Mouse (Mus musculus) adrenal gland (tissue): ENCODE measurements around the gene Cadps.

Experiments
- intact Hi-C: fragments of 180-260 bp; cut with DNase I; formaldehyde crosslinking; loops from one replicate; pipeline ENCODE4 v1.15.1; 2025

Gene Cadps

DNA sequence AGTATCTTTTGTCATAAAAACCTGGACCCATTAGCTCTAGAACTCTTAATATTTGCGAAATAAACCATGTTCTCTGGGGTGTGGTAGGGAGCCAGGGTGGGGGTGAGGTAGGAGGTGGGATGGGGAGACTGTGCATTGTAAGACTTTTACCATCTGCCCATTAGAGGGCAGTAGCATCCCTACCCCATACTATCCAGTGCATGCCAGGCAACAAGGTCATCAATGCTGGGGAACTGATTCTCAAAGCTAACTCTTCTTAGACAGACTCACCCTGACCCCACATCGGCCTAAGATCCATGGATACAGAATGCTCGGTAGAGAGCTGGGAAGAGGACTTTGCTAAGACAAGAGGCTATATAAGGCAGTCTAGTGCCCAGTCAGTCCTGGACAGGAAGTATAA lies 425.3 kb downstream of the Cadps start:
- intact Hi-C loops, result loop anchor here (2.0 kb wide), 1 partner anchor 133 kb away; no protein-coding TSS in a partner anchor

DNA sequence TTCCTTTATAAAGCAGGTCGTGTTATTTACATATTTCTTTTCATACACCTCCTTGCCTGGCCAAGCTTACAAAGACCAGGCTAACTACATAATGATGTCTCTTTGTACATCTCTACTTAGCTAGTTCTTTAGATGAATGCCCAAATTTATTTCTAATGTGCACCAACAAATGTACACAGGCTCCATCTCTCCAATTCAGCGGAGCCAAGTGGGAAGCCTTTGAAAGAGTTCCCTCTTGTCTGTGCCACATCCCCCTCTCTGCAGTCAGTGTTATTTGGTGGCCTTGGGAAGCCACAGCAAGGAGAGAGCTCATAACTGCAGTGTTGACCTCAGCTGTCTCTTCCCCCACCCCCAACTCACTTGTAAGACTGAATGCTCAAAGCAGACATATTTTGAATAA lies 428.6 kb downstream of the Cadps start:
- intact Hi-C loops, result no loop called here

DNA sequence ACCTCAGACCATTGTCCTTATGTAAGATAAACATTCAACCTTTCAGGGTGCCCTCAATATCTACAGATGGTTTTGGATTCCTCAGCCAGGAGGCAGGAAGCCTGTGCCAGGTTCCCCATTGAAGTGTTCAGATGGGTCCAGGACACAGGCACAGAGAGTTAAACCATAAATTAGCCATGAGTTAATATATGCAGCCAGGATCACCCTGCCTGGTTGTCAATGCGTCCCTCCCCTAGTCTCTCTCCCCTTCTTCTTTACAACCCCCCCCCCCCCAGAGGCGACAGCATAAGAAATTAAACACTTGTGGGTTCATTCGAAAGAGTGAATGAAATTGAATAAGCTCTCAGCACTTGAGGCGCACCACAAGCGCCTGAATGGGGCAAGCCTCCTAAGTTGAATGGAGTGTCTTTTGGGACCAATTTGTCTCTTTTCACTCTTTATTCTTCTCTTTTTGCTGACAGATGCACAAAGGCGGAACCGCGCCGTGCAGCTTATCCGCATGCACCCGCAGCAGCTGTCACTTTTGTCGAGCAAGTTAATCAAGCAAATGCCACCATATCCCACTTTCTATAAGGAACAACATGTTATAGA lies 429.5 kb downstream of the Cadps start:
- intact Hi-C loops, result no loop called here

DNA sequence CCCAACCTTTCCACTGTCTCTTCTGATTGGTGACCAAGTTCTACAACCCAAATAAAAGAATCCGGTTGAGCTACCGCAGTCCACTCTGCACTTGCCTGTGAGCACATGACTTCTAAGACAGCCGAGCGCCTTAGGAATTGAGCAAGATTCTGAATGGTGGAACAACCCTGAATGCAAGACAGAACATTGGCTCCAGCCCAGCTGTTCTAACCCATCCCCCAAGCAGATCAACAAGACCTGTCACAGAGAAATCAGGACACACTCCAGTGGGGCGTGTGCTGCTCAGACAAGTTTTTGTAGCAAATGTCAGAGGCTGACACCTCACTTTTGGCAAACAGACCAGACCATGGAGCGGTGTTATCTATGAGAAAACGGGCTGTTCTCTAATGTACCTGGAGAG lies 431.7 kb downstream of the Cadps start:
- intact Hi-C loops, result no loop called here

DNA sequence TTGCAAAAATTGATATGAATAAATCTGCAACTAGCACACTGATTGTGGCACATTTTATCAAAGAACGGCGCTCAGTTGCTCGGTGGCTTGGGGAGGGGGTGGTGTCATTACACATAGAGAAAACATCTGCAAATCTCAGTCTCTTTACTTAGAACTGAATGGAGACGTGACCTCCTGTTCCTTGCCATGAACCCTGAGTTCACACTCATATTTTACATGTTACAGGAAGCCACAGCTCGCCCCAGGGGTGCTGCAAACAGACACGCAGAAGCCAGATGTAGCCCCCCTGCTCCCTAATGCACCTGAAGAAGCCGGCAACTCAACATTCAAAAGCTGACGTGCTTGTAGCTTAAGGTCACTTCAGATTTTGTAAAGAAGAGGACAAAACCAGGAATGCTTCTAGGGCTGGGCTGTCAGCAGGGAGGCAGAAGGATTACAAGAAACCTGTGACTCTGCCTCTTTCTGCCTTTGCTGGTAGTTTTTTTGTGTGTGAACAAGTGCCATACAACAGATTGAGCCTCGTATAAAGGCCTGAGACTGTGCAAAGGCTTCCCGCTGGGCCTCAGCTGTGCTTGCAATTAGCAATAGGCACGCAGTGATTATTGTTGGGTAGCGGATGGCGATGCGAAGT lies 434.0 kb downstream of the Cadps start:
- intact Hi-C loops, result no loop called here

DNA sequence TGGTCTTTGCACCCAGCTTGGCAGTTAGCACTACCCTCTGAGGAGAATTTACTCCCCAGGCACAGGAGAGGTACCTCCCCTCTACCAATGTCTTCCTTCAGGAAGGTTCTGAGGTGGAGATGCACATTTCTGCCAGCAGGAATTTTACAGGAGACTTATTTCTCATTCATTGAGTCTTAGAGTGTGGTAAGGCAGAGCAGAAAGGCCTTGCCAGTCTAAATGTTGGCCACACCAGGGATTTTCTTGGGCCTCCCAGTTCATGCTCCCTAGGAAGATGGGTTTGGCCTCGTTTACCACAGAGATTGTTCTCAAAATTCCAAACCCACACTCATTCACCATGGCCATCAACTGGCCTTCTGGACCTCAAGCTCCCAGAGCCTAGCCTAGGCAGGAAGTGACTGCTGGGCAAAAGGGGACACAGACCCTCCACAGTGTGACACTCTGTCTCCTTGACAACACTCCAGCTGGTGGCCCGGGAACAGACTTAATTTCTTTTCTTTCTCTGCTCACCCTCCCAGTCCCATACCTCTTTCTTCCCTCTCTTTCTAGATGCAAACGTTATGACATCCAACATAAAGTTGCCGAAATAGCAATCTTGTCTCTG lies 434.6 kb downstream of the Cadps start:
- intact Hi-C loops, result no loop called here

DNA sequence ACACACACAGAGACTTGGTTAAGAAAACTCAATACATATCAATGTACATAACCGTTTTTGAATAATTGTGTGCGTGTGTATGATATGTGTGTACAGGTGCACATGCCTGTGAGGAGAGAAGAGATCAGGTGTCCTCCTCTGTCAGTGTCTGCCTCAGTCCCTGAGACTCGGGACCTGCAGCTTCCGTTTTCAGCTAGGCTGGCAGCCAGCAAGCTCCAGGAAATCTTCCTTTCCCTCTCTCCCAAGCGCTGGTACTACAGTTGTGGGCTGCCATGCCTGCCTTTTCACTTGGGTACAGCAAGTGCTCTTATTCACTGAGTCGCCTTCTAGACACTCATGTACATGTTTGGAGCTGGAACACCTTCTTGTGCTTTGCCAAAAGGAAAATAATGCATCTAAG lies 435.7 kb downstream of the Cadps start:
- intact Hi-C loops, result no loop called here

DNA sequence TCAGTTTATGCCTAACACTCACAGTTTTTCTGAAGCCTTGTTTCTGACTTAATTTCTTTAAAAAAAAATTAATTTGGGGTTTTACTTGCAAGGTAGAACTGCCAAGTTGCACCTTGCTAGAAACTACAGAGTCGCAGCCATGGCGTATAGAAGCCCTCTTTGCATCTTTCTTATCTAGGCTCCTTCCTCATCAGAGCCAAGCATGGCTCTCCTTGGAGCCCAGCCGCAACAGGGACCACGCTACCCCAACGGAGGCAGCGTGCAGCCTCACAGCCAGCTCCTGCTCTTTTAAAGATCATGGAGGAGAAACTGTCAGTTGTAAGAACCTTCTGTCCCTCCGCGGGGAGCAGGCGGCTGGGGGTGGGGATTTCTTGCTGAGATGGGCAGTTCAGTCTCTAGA lies 445.0 kb downstream of the Cadps start:
- intact Hi-C loops, result no loop called here

DNA sequence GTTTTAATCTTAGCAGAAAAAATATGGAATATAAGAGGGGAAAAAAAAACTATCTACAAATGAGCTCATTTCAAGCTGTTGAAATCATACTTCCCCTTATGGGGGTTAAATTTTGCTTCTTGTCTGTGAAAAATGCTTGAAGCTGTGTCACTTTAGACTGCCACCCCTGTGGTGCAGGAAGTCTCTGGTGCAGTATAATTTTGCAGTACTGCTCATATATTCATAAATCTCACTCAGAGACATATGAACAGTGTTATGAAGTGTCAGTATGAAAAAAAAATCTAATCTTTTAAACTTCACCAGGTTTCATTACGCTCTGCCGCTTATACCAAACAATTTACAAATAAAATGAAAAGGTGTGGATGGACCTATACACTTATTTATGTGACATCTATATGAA lies 445.6 kb downstream of the Cadps start:
- intact Hi-C loops, result no loop called here

DNA sequence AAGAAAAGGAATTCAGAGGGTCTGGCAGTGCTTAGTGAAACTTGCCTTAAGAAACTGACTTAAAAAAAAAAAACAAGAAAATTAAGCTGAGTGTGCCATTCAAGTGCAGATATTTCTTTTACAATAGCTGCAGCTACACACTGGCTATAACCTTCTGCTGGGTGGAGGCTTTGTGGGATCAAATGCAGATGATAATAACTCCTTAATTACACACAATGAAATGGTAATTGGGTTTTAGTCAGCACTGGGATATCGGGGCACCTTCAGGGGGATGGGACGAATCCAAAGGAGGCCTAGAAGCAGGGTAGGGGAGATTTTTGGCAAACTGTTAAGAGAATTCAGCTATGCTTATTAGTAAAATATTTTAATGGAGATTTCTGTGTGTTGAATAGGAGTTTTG lies 447.4 kb downstream of the Cadps start:
- intact Hi-C loops, result no loop called here

DNA sequence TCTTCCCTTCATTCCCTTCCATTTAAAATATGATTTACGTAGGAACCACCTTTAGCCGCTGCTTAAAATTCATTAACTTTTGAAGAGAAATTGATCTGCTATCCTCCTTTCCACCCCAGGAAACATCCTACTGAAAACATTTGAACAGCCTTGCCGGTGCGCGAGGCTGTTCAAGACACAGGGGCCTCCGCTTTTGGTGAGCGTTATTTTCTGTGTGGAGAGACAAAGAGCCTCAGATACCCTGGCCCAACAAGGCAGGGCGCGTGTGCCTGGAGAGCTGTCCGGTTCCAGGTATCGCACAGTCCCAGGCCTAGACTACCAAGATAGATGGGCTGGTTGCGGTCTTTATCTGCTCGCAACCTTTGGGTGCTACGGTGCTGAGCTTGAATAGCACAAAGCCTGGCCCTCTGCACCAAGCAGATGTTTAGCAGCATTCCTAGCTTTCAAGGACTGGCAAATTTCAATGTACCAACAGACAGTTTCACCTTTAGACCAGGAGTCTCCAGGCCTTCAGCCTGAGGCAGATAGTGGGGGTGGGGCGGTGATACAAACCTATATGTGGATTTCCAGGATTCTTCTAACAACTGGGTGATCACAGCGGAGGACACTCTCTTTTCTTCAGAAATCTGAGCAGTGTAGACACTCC lies 472.5 kb downstream of the Cadps start:
- intact Hi-C loops, result no loop called here

DNA sequence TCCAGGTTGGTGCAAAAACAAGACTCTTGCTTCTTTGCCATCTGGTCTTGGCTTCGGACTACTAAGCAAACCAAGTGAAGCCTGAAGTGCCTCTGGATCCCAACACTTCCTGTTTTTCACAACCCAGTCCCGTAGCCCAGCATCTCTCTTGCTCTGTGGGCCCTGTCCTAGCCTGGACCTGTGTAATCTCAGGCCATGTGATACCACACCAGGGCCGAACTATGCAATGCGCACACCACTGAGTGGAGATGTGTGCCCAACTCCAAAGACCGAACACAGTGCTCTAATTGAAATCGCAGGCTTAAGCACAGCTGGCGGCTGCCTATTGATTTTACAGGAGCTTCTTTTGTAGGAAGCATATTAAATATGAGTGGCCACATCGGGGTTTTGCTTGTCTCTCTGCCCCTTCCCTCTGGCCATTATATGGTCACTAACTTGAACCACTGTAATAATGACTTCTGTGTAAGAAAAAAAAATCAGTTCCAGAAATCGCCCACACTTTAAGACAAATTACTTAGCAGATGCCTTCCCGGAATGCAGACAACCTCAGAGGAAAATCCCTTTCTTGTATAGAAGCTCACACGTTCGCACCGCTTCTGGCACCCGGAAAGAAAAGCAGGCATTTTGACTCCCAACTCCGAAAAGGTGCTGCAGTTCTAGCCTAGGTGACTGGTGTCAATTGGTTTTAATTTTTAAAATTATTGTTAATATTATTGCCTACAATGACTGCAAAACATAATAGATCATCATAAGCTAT lies 473.4 kb downstream of the Cadps start:
- intact Hi-C loops, result loop anchor here (2.0 kb wide), 1 partner anchor 21 kb away; no protein-coding TSS in a partner anchor

DNA sequence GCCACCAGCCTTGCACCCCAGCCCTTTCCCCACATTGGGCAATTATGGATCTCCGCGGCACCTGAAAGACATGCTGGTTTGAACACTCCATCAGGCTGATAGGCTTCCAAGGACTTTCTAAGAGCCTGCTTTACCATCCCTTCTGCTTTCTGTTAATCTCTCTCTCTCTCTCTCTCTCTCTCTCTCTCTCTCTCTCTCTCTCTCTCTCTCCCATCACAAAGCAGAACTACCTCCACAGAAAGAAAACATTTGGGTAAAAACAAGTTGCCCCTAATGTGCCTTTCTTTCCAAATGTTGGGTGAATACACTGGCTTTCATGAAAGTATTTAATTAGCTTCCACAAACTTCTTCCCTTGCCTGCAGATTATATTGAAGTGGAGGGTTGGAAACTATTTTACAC lies 474.8 kb downstream of the Cadps start, which contains the start of gene Fezf2:
Gene Fezf2 (minus strand): TSS at position 101 of the 400 bp plus-strand sequence.
- intact Hi-C loops, result loop anchor here (2.0 kb wide), 1 partner anchor 19 kb away; no protein-coding TSS in a partner anchor

DNA sequence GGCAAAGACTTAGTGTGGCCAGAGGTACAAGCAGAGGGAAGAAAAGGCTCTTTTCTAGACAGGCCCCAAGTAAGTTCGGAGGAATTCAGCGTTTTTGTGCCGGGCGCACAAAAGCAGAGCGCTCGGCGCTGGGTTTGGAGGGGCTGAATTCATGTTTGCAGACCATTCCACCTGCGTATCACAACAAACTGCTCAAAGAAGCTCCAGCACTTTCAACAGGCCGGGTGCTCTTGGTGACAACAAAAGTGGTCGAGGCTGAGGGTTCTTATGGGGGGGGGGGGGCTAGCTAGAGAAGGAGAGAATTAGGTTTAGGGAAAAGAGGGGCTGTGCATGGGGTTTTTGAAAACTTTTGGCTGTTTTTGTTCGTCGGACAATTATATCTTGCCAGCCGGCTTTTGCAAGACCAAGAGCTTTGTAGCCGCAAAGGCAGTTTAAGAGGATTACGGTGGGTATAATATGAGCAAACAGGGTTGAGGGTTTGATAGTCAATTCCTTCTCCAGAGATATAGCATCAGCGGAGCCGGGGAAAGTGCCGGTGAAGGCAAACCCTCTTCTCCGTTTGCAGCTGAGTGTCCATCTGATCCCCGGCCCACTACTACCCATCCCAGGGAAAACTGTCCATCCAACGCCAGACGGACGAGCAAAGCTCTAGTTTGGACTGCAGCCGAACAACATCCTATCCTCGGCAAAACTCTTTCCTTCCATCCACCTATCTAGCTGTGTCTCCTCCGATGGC lies 475.8 kb downstream of the Cadps start:
- intact Hi-C loops, result no loop called here

DNA sequence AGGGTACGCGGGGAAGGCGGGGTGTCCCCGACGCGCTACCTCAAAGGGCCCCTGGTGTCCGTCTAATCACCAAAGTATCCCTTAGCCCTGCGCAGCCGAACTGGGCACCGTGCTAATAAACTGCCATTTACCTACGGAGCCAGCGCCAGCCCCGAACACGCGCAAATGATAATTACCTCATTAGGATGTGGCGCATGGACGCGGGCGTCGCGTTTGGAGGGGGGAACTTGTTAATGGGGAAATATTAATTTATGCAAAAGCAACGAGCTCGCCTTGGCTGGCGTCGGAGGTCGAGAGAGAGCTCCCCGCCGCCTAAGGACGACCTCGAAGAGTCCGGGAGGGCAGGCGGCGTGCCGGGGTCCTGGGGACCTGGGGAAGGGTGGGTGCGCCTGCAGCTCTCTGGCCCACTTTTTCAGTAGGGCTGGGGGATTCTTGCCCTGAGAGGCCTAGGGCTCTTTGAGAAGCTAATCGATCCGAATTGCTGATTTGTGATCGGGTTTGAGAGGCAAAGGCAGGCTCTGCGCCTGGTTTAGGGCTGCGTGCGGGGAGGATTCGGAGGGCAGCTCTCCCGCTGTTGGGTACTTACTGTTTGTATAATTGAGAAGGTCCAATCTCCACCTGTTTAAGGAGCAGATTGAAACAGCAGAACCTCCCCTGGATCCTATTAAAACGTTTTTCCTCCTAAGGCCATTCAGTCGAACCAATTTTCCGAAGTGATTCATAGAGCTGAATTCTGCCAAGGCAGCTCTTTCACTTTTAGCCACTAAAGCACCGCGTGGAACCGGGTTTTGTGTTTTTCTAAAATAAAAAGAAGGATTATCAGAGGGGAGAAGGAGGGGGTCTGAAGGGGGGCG lies 476.6 kb downstream of the Cadps start:
- intact Hi-C loops, result no loop called here

DNA sequence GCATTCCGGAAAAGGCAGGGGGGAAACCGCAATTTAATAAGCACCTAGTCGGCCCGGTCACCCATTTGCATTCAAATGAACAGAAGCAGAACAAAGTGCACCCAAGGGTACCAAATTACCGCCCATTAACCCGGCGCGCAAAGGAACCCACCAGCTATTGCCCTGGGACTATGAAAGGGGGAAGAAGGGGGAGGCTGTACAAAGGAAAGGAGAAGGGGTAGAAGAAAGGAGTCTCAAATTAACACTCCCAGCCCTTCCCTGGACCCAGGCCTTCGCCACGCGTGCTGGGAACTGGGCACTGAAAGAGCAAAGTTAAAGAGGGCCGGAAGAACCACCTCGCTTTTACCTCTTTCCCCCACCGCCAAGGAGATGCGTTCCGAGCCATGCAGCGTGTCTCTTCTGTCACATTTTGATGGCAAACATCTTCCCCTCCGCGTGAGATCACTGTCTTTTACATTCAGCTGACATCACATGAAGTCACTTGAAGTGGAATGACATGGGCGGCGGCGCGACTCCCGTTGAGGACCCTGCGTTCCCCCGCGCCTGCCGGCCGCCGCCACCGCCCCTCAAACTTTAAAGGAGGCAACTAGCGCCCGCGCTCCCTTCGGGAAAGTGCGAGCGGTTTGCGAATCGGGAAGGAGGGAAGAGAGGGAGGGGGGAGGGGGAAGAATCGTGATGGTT lies 477.5 kb downstream of the Cadps start:
- intact Hi-C loops, result no loop called here

DNA sequence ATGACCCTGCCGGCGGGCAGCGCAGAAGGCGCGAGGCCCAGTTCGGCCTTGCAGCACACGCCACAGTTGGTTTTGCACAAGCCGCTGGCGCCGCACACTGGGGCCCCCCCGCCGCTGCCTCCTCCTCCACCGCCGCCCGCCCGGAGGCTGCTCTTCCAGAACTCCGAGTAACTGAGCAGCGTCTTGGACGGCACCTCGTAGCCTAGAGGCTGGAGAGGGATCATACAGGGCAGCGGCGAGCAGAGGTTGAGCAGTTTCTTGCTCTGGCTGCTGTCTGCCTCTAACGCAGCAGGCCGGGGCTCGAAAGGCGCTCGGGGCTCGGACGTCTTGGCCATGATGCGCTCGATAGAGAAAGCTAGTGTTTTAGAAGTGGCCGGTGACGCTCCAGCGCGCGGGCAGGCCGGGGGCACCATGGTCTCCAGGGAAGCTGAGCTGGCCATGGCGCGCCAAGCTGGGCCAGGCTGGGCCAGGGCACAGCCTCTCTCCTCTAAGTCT lies 478.1 kb downstream of the Cadps start:
- intact Hi-C loops, result no loop called here

DNA sequence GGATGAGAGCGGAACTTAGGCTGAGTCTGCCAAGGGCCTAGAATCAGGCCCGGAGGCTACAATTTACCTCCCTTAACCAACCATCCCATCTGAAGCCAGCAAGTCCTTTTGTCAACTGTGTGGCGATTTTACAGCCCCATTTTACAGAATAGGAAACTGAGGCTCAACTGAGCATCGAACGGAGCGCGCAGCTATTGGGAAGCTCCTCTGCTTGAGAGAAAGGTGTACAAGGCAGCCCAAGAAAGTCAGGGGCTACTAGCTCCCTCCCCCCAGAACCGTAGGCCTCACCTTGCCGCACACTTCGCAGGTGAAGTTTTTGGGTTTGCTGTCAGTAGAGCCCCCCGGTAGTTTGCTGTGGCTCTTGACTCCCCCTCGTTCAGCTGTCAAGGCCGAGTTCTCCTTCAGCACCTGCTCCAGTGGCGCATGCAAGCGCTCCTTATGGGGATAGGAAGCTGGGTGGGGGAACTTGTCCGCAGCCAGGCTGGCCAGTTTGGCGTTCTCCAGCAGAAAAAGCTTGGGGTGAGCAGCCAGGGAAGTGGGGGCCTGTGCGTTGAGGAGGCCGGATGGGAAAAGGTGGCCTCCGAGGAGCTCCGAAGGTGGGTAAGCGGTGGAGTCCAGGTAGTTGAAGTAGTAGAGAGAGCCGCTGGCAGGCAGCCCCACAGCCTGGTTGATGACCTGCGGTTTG lies 478.7 kb downstream of the Cadps start:
- intact Hi-C loops, result no loop called here
